Mouse (Mus musculus): ENCODE measurements around the gene Ugt1a6a. TPM values are rescaled to one million over a fixed set of nuclear protein-coding genes. Genes with fewer than 3 reads are reported as not detected.
"Not testable (repeated sequence)": the region's sequence is repeated elsewhere in the genome, so short reads cannot be mapped to it uniquely, and the experiment has no call there.

Gene Ugt1a6a
- polyA plus RNA-seq, 1 experiment from 2014 or later: 7.9 TPM

DNA sequence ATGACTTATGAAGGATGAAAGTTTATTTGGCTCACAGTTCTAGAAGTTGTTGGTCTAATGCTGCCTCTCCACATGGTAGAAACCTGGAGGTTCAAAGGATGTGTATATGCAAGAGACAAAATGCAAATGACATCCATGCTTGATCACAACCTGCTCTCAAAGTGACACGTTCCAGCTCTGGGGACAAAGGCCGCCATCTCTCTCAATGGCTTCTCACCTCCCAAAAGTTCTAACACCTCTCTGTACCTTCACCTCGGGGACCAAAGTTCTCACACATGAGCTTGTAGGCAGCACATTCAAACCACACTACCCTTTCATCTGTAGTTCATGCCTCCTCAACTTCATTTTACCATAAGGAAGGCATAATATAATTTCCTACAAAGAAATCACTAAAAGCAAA is 83.0 kb downstream of the Ugt1a6a start:
- H3K4me3 ChIP-seq (replicated peaks): no peak overlapping the region
- 40% methylated on average over 3 of the region's 3 CpGs for WGBS
- no peaks in the 10 kb centered on the region for H3K27me3 ChIP-seq (replicated peaks)
- H3K4me1 ChIP-seq (replicated peaks): no peaks in the 10 kb centered on the region
- no peak overlapping the region for H3K27ac ChIP-seq
- no peaks in the 10 kb centered on the region for H3K36me3 ChIP-seq
- peaks cover 31% of the 10 kb centered on the region for H3K9me3 ChIP-seq
- H3K4me2 ChIP-seq (replicated peaks): no peak overlapping the region
- no peak overlapping the region for H3K9ac ChIP-seq
- no peak for ATAC-seq

- WGBS: 76% methylated on average over 9 of the region's 9 CpGs
- Histone ChIP-seq H3K4me3 (replicated peaks) (no peak overlapping the region), H3K27me3 (replicated peaks) (no peaks in the 10 kb centered on the region), H3K4me2 (replicated peaks) (no peak overlapping the region), H3K36me3 (no peaks in the 10 kb centered on the region), H3K9me3 (peaks cover 31% of the 10 kb centered on the region), H3K27ac (no peak overlapping the region), H3K4me1 (replicated peaks) (no peaks in the 10 kb centered on the region), H3K9ac (no peak overlapping the region)
- no peak for ATAC-seq
Measured at GRCm38 (mm10) chr1:88218051-88218450, 83.4 kb downstream of the Ugt1a6a start.

- H3K27me3 ChIP-seq (replicated peaks): no peaks in the 10 kb centered on the region
- ATAC-seq: no peak
- peaks cover 30% of the 10 kb centered on the region for H3K9me3 ChIP-seq
- H3K4me3 ChIP-seq (replicated peaks): no peak overlapping the region
- no peak overlapping the region for H3K27ac ChIP-seq
- 52% methylated on average over 4 of the region's 4 CpGs for WGBS
- no peaks in the 10 kb centered on the region for H3K4me1 ChIP-seq (replicated peaks)
- H3K4me2 ChIP-seq (replicated peaks): no peak overlapping the region
- no peak overlapping the region for H3K9ac ChIP-seq
- H3K36me3 ChIP-seq: no peaks in the 10 kb centered on the region
Measured at GRCm38 (mm10) chr1:88218591-88218990, 84.0 kb downstream of the Ugt1a6a start.

- WGBS: 23% methylated on average over 1 of the region's 1 CpGs
- H3K27ac ChIP-seq: no peak overlapping the region
Measured at GRCm38 (mm10) chr1:88219054-88219453, 84.4 kb downstream of the Ugt1a6a start.

DNA sequence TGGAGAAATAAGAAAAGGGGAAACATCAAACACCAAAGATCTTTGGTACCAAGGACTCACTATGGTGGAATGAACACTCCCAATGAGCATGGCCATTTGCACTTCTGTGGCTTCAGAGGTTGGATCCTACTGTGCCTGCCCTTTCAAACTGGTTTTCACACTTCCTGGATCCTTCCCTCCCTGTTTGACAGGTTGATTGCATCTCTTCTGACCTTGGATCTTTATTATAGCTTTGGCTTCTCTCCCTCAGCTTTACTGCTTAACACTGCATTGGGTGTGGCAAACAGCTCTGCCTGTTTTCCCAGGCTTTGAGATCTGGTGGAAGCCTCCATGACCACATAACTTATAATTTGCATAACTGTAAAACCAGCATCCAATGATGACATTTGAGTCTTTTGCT is 85.7 kb downstream of the Ugt1a6a start:
- peaks cover 16% of the 10 kb centered on the region for H3K9me3 ChIP-seq
- H3K4me3 ChIP-seq (replicated peaks): no peak overlapping the region
- no peaks in the 10 kb centered on the region for H3K27me3 ChIP-seq (replicated peaks)
- no peak overlapping the region for H3K9ac ChIP-seq
- no peaks in the 10 kb centered on the region for H3K4me1 ChIP-seq (replicated peaks)
- no peak overlapping the region for H3K4me2 ChIP-seq (replicated peaks)
- no peak for ATAC-seq
- H3K27ac ChIP-seq: no peak overlapping the region
- no peaks in the 10 kb centered on the region for H3K36me3 ChIP-seq

More at GRCm38 (mm10) chr1:88219054-88219453, 84.4 kb downstream of the Ugt1a6a start:
- no peaks in the 10 kb centered on the region for H3K4me1 ChIP-seq (replicated peaks)
- no peak for ATAC-seq
- no peak overlapping the region for H3K4me3 ChIP-seq (replicated peaks)
- no peak overlapping the region for H3K9ac ChIP-seq
- H3K9me3 ChIP-seq: peaks cover 25% of the 10 kb centered on the region
- H3K4me2 ChIP-seq (replicated peaks): no peak overlapping the region
- H3K36me3 ChIP-seq: no peaks in the 10 kb centered on the region
- no peaks in the 10 kb centered on the region for H3K27me3 ChIP-seq (replicated peaks)

DNA sequence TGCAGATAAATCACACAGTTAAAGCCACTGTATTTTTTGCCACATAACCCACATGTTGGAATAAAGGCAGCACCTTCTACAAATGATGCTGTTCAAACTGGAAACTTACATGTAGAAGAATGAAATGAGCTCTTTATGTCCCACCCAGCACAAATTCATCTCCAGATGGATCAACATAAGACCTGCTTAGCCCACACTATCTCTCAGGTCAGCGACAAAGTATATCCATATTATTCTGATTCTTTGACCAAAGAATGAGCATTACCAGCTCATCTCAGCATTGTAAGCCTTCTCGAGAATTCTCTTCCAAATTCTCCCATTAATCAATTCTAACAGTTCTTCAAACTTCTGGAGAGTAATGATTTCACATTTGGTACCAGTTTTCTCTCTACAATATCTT is 87.6 kb downstream of the Ugt1a6a start:
- no peak overlapping the region for H3K4me3 ChIP-seq (replicated peaks)
- H3K36me3 ChIP-seq: no peaks in the 10 kb centered on the region
- no peak for ATAC-seq
- H3K4me1 ChIP-seq (replicated peaks): no peaks in the 10 kb centered on the region
- no peak overlapping the region for H3K4me2 ChIP-seq (replicated peaks)
- H3K9me3 ChIP-seq: peaks cover 20% of the 10 kb centered on the region
- no peak overlapping the region for H3K27ac ChIP-seq
- H3K9ac ChIP-seq: no peak overlapping the region
- no peaks in the 10 kb centered on the region for H3K27me3 ChIP-seq (replicated peaks)
- WGBS: 50% methylated on average over 2 of the region's 2 CpGs

- H3K4me1 ChIP-seq (replicated peaks); H3K4me3 ChIP-seq (replicated peaks); H3K36me3 ChIP-seq; H3K27ac ChIP-seq; H3K4me2 ChIP-seq (replicated peaks); ATAC-seq; H3K9ac ChIP-seq; H3K27me3 ChIP-seq (replicated peaks): not testable (repeated sequence)
- H3K9me3 ChIP-seq: peaks cover 16% of the 10 kb centered on the region; the same call in 1 of the 2 replicates
Measured at GRCm38 (mm10) chr1:88223011-88223515, 88.5 kb downstream of the Ugt1a6a start.

DNA sequence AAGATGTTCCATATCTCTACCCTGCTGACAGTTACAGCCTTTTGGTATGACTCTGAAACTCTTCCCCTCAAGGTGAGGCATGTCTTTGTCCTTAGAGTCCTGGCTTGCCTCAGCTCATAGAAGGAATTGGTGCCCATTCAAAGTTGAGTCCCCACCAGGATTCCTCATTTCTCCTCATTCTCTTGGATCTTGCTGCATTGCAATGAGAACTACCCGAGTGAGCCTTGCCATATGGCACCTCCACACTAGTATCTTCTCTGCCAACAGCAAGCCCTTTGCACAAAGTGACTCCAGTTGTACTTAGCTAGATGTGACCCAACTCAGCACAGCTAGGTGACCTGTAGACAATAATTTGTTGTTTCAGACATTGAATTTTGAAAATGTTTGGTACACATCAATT is 89.0 kb downstream of the Ugt1a6a start:
- WGBS: 59% methylated on average over 1 of the region's 1 CpGs
- Histone ChIP-seq H3K4me3 (replicated peaks) (no peak overlapping the region), H3K27ac (no peak overlapping the region), H3K4me2 (replicated peaks) (no peak overlapping the region), H3K36me3 (no peaks in the 10 kb centered on the region), H3K9ac (no peak overlapping the region), H3K4me1 (replicated peaks) (no peaks in the 10 kb centered on the region), H3K27me3 (replicated peaks) (no peaks in the 10 kb centered on the region), H3K9me3 (peaks cover 16% of the 10 kb centered on the region; the same call in 1 of the 2 replicates)
- no peak for ATAC-seq

DNA sequence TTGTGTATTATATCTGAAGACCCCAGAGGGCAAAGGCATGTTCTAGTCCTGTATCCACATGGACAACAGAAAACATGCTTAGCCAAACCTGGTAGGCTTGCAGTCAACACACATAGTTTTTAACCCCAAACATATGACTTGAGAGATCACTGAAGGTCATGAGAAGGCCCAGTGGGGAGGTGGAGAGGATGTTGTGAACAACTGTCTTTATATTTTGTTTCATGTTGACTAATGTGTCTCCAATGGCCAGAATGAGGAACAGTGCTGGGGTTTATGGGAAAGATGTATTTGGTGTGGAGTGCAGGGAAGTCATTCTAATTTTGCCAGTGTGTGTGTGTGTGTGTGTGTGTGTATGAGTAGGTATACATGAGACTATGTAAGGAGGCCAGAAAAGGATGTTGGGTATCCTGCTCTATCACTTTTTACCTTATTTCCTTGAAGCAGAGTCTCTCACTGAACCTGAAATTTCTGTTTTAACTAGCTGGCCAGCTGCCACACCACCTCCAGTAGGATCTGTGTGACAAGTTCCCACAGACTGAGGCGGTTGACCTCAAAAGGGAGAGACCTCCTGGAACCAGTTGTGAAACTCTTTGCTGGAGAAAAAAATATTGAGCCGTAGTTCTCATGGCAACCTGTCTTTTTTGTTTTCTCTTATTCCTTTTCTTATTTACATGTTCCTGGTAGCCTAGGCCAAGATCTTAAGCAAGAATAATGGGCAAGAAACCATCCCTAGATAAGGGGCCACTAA is 89.6 kb downstream of the Ugt1a6a start:
- Histone ChIP-seq H3K27me3 (replicated peaks) (no peaks in the 10 kb centered on the region), H3K9ac (no peak overlapping the region), H3K9me3 (peaks cover 19% of the 10 kb centered on the region; the same call in 1 of the 2 replicates), H3K4me3 (replicated peaks) (no peak overlapping the region), H3K4me2 (replicated peaks) (no peak overlapping the region), H3K36me3 (no peaks in the 10 kb centered on the region), H3K27ac (no peak overlapping the region), H3K4me1 (replicated peaks) (no peaks in the 10 kb centered on the region)
- 68% methylated on average over 2 of the region's 2 CpGs for WGBS
- ATAC-seq: no peak

DNA sequence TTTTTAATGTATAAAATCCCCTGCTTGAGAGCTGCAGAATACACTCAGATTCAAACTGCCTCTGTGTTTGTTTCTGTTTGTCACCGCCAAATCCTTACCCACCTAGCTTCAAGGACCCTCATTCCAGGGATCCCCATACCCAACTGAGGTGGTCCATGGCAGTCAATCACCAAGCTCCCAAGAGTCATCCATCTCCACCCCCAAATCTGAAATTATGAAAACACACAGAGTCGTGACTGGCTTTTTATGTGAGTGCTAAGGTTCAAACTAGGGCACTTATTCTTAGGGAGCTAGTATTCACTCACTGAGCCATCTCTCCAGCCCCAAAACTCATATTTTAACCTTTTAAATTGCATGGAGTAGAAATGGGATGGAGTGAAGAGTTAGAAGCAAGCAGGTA is 90.7 kb downstream of the Ugt1a6a start:
- H3K9me3 ChIP-seq: peaks cover 24% of the 10 kb centered on the region; the same call in 1 of the 2 replicates
- H3K27ac ChIP-seq; H3K9ac ChIP-seq; ATAC-seq; H3K4me2 ChIP-seq (replicated peaks); H3K4me3 ChIP-seq (replicated peaks); H3K36me3 ChIP-seq; H3K27me3 ChIP-seq (replicated peaks); H3K4me1 ChIP-seq (replicated peaks): not testable (repeated sequence)
- WGBS: 39% methylated on average over 2 of the region's 2 CpGs

DNA sequence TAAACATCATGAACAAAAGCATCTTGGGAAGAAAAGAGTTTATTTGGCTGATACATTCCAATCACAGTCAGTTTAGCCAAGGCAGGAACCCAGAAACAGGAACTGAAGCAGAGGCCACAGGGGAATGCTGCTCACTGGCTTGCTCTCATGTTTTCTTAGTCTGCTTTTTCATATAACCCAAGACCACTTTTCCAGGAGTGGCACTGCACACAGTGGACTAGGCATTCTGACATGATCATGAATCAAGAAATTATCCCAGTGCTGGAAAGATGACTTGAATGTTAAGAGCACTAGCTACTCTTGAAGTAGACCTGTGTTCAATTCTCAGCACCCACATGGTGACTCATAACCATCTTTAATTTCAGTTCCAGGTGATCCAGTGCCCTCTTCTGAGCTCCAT is 91.1 kb downstream of the Ugt1a6a start:
- Histone ChIP-seq H3K4me3 (replicated peaks) (no peak overlapping the region), H3K9ac (no peak overlapping the region), H3K27me3 (replicated peaks) (no peaks in the 10 kb centered on the region), H3K4me1 (replicated peaks) (no peaks in the 10 kb centered on the region), H3K36me3 (no peaks in the 10 kb centered on the region), H3K4me2 (replicated peaks) (no peak overlapping the region), H3K27ac (no peak overlapping the region), H3K9me3 (peaks cover 24% of the 10 kb centered on the region; the same call in 1 of the 2 replicates)
- ATAC-seq: no peak

GRCm38 (mm10) chr1:88226670-88227379 is 92.2 kb downstream of the Ugt1a6a start, which contains the start of gene Mroh2a:
TSS of gene Mroh2a (plus strand) at chr1:88226986.
- Histone ChIP-seq H3K9me3 (peaks cover 26% of the 10 kb centered on the region; the same call in 1 of the 2 replicates), H3K27ac (no peak within 1 kb of the TSS), H3K4me3 (replicated peaks) (no peak within 1 kb of the TSS), H3K4me1 (replicated peaks) (no peaks in the 10 kb centered on the region), H3K36me3 (no peaks in the 10 kb centered on the region), H3K4me2 (replicated peaks) (no peak within 1 kb of the TSS), H3K27me3 (replicated peaks) (no peaks in the 10 kb centered on the region), H3K9ac (no peak within 1 kb of the TSS)
- ATAC-seq: no peak
- 54% methylated on average over 5 of the region's 5 CpGs for WGBS
